Mouse (Mus musculus): Measurements from ENCODE around the gene Ctxn1. TPM values are rescaled to one million over a fixed set of nuclear protein-coding genes. Genes with fewer than 3 reads are reported as not detected.

Gene Ctxn1
- polyA plus RNA-seq, 1 experiment from 2014 or later, result 33.5 TPM

- Histone ChIP-seq H3K4me2 (no peak overlapping the region), H3K9me3 (replicated peaks; ENCODE audit: control insufficient read depth, low read length) (no peaks in the 10 kb centered on the region), H3K36me3 (ENCODE audit: control insufficient read depth, insufficient read depth, low read length) (no peaks in the 10 kb centered on the region), H3K9ac (ENCODE audit: low read depth, low read length) (no peak overlapping the region), H3K4me1 (ENCODE audit: control insufficient read depth, insufficient read depth, low read length) (no peaks in the 10 kb centered on the region), H3K27me3 (ENCODE audit: control insufficient read depth, insufficient read depth, low read length) (peaks cover 31% of the 10 kb centered on the region), H3K27ac (ENCODE audit: low read depth, low read length) (no peak overlapping the region), H3K4me3 (ENCODE audit: low read depth, low read length) (no peak overlapping the region)
- ATAC-seq (replicated peaks; ENCODE audit: insufficient number of reproducible peaks, low FRiP score, low TSS enrichment), result no peak
- WGBS (ENCODE audit: insufficient replicate concordance), result 83% methylated on average over 4 of the region's 4 CpGs
These were observed 31.2 kb downstream of the Ctxn1 start for GRCm38 (mm10) chr8:4227919-4228318.

GRCm38 (mm10) chr8:4226739-4227347 is 32.2 kb downstream of the Ctxn1 start, which contains the start of gene Lrrc8e:
Lrrc8e (plus strand) TSS chr8:4226827.
- Histone ChIP-seq H3K27ac (ENCODE audit: low read depth, low read length) (no peak within 1 kb of the TSS), H3K36me3 (ENCODE audit: control insufficient read depth, insufficient read depth, low read length) (no peaks in the 10 kb centered on the region), H3K9me3 (replicated peaks; ENCODE audit: control insufficient read depth, low read length) (no peaks in the 10 kb centered on the region), H3K4me1 (ENCODE audit: control insufficient read depth, insufficient read depth, low read length) (no peaks in the 10 kb centered on the region), H3K27me3 (ENCODE audit: control insufficient read depth, insufficient read depth, low read length) (peaks cover 31% of the 10 kb centered on the region), H3K4me3 (ENCODE audit: low read depth, low read length) (peak within 1 kb of the TSS; percentile 21), H3K4me2 (peak within 1 kb of the TSS; percentile 59), H3K9ac (ENCODE audit: low read depth, low read length) (no peak within 1 kb of the TSS)
- WGBS (ENCODE audit: insufficient replicate concordance), result 4% methylated on average over 33 of the region's 33 CpGs
- ATAC-seq (replicated peaks; ENCODE audit: insufficient number of reproducible peaks, low FRiP score, low TSS enrichment), result peak; percentile 63

DNA sequence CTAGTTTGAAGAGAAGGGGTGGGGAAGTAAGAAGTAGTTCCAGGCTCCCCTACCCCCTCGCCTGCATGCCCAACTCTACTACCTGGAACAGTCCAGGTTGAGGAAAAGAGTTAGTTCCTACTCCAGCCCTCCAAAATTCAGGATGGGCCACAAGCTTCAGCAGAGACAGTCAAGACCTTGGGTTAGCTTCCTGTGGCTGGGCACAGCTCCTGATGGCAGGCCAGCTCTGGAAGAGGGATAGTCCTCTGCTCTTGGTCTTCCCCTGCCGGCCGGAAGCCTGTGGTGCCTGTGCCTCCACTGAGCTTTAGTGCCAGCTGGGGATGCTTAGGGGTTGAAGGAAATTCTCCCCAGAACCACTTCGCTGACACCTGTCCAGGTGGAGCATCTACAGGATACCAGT is 32.8 kb downstream of the Ctxn1 start:
- no peaks in the 10 kb centered on the region for H3K4me1 ChIP-seq (ENCODE audit: control insufficient read depth, insufficient read depth, low read length)
- H3K27me3 ChIP-seq (ENCODE audit: control insufficient read depth, insufficient read depth, low read length), result peaks cover 31% of the 10 kb centered on the region
- H3K4me3 ChIP-seq (ENCODE audit: low read depth, low read length), result peak overlapping the region; percentile 21; the same call in 1 of the 2 replicates
- H3K9me3 ChIP-seq (replicated peaks; ENCODE audit: control insufficient read depth, low read length), result no peaks in the 10 kb centered on the region
- no peak; the same call in 1 of the 2 replicates for ATAC-seq (replicated peaks; ENCODE audit: insufficient number of reproducible peaks, low FRiP score, low TSS enrichment)
- WGBS (ENCODE audit: insufficient replicate concordance), result 18% methylated on average over 4 of the region's 4 CpGs
- H3K4me2 ChIP-seq, result peak overlapping the region; percentile 59
- H3K9ac ChIP-seq (ENCODE audit: low read depth, low read length), result no peak overlapping the region
- no peaks in the 10 kb centered on the region for H3K36me3 ChIP-seq (ENCODE audit: control insufficient read depth, insufficient read depth, low read length)
- H3K27ac ChIP-seq (ENCODE audit: low read depth, low read length), result no peak overlapping the region

- peaks cover 38% of the 10 kb centered on the region for H3K27me3 ChIP-seq (ENCODE audit: control insufficient read depth, insufficient read depth, low read length)
These were observed 37.0 kb downstream of the Ctxn1 start for GRCm38 (mm10) chr8:4222059-4222458.

GRCm38 (mm10) chr8:4219617-4220016 is 39.5 kb downstream of the Ctxn1 start:
- Histone ChIP-seq H3K4me2 (no peak overlapping the region), H3K9me3 (replicated peaks; ENCODE audit: control insufficient read depth, low read length) (no peaks in the 10 kb centered on the region), H3K36me3 (ENCODE audit: control insufficient read depth, insufficient read depth, low read length) (no peaks in the 10 kb centered on the region), H3K9ac (ENCODE audit: low read depth, low read length) (no peak overlapping the region), H3K27ac (ENCODE audit: low read depth, low read length) (no peak overlapping the region), H3K4me3 (ENCODE audit: low read depth, low read length) (no peak overlapping the region), H3K27me3 (ENCODE audit: control insufficient read depth, insufficient read depth, low read length) (peaks cover 46% of the 10 kb centered on the region), H3K4me1 (ENCODE audit: control insufficient read depth, insufficient read depth, low read length) (peaks cover 5% of the 10 kb centered on the region; the same call in 1 of the 2 replicates)
- WGBS (ENCODE audit: insufficient replicate concordance), result 82% methylated on average over 3 of the region's 3 CpGs
- no peak for ATAC-seq (replicated peaks; ENCODE audit: insufficient number of reproducible peaks, low FRiP score, low TSS enrichment)

More at GRCm38 (mm10) chr8:4222059-4222458, 37.0 kb downstream of the Ctxn1 start:
- H3K36me3 ChIP-seq (ENCODE audit: control insufficient read depth, insufficient read depth, low read length), result no peaks in the 10 kb centered on the region
- no peaks in the 10 kb centered on the region for H3K9me3 ChIP-seq (replicated peaks; ENCODE audit: control insufficient read depth, low read length)
- H3K4me3 ChIP-seq (ENCODE audit: low read depth, low read length), result no peak overlapping the region
- H3K27ac ChIP-seq (ENCODE audit: low read depth, low read length), result no peak overlapping the region
- H3K4me1 ChIP-seq (ENCODE audit: control insufficient read depth, insufficient read depth, low read length), result peaks cover 2% of the 10 kb centered on the region; the same call in 1 of the 2 replicates
- H3K9ac ChIP-seq (ENCODE audit: low read depth, low read length), result no peak overlapping the region
- H3K4me2 ChIP-seq, result no peak overlapping the region
- no peak for ATAC-seq (replicated peaks; ENCODE audit: insufficient number of reproducible peaks, low FRiP score, low TSS enrichment)

DNA sequence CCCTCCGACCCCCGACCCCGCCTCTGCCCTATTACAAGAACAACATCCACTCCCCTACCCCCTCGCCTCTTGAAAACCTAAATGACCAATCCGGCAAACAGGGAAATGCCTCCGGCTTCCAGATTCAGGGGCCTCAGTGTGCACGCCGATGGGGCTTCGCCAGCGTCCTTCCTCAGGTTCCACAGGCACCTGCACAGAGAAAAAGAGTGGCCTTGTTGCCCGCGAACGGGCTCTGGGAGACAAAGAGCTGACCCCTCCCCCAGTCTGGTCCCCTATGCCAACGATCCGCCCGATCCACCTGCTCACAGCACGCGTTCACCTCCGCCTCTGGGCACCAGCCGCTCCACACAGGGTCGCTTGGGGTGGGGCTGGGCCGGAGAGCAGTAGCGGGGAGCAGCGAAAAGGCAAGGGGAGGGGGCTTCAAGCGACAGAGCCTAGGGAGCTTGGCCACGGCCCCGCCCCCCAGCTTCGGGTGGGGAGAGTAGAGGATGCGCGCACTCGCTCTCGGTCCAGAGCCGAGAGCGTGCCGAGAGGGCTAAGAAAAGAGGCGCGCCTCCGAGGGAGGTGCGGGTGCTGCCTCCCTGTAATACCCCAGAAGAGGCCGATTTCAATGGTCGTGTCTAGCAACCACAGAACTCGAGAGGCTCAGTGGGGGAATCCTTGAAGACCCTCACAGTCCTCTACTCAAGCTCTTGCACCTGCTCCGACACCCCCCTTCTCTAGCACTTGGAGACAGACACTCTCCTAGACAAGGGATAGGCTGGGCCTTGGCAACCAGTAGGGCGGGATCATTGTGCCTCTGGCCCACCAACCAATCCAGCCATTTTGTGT is 42.1 kb downstream of the Ctxn1 start, which contains the start of gene Prr36:
Gene Prr36, minus strand, starts transcription at position 669 of the 831 bp plus-strand sequence.
- H3K4me2 ChIP-seq, result peak within 1 kb of the TSS; percentile 94
- 4% methylated on average over 44 of the region's 44 CpGs for WGBS (ENCODE audit: insufficient replicate concordance)
- peak within 1 kb of the TSS; percentile 62 for H3K9ac ChIP-seq (ENCODE audit: low read depth, low read length)
- no peaks in the 10 kb centered on the region for H3K9me3 ChIP-seq (replicated peaks; ENCODE audit: control insufficient read depth, low read length)
- peaks cover 9% of the 10 kb centered on the region; the same call in 1 of the 2 replicates for H3K4me1 ChIP-seq (ENCODE audit: control insufficient read depth, insufficient read depth, low read length)
- no peaks in the 10 kb centered on the region for H3K36me3 ChIP-seq (ENCODE audit: control insufficient read depth, insufficient read depth, low read length)
- H3K27ac ChIP-seq (ENCODE audit: low read depth, low read length), result no peak within 1 kb of the TSS
- ATAC-seq (replicated peaks; ENCODE audit: insufficient number of reproducible peaks, low FRiP score, low TSS enrichment), result no peak
- peak within 1 kb of the TSS; percentile 53 for H3K4me3 ChIP-seq (ENCODE audit: low read depth, low read length)
- H3K27me3 ChIP-seq (ENCODE audit: control insufficient read depth, insufficient read depth, low read length), result peaks cover 65% of the 10 kb centered on the region

- Histone ChIP-seq H3K9ac (ENCODE audit: low read depth, low read length) (0 out of 2 replicates have a peak overlapping the region, but pooled peaks have one; percentile 62), H3K4me2 (peak overlapping the region; percentile 94), H3K9me3 (replicated peaks; ENCODE audit: control insufficient read depth, low read length) (no peaks in the 10 kb centered on the region), H3K4me1 (ENCODE audit: control insufficient read depth, insufficient read depth, low read length) (peaks cover 9% of the 10 kb centered on the region; the same call in 1 of the 2 replicates), H3K4me3 (ENCODE audit: low read depth, low read length) (peak overlapping the region; percentile 53), H3K27me3 (ENCODE audit: control insufficient read depth, insufficient read depth, low read length) (peaks cover 65% of the 10 kb centered on the region), H3K36me3 (ENCODE audit: control insufficient read depth, insufficient read depth, low read length) (no peaks in the 10 kb centered on the region), H3K27ac (ENCODE audit: low read depth, low read length) (no peak overlapping the region)
- ATAC-seq (replicated peaks; ENCODE audit: insufficient number of reproducible peaks, low FRiP score, low TSS enrichment), result no peak
- 6% methylated on average over 18 of the region's 18 CpGs for WGBS (ENCODE audit: insufficient replicate concordance)
These were observed 42.8 kb downstream of the Ctxn1 start for GRCm38 (mm10) chr8:4216296-4216695.

DNA sequence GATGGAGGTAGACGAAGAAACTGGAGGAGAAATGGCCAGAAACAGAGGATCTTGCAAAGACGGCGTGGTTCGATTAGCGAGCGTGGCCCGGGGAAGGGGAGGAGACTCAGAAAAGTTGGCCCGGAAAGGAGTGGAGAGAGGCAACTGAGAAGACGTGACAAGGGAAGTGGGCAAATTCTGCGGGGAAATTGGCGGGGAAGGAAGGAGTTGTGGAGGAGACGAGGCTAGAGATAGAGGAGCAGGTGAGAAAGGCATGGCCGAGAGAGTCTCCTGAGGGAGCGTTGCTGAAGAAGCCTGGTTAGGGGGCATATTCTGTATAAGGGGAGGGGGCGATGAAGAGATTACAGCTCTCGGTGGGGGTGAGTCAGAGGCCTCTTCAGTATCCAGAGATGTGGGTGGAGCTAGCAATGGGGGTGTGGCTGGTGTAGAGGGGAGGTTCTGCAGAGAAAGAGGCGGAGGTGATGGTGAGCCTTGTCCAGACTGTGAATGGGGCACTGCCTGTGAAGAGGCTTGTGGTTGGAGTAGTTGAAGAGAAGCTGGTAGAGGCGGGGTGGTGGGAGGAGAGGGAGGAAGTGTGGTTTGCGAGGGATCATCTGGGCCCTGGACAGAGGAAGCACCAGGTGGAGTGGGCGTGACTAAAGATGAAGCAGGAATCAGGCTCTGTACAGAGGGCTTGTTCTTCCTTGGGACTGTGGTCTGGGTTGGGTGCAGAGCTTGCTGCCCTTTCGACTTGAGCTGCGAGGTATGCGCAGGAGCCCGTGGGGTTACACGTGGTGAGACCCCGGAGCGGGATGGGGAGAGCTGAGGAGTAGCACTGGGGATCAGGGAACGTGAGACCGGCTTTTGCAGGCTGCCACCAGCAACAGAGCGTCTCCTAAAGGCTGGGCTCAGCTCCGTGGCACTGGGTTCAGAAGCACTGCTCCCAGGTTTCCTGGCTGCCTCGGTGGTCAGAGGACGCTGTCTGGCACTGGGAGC is 44.8 kb downstream of the Ctxn1 start:
- 0 out of 2 replicates have a peak overlapping the region, but pooled peaks have one; percentile 28 for H3K9ac ChIP-seq (ENCODE audit: low read depth, low read length)
- peak overlapping the region; percentile 38 for H3K4me3 ChIP-seq (ENCODE audit: low read depth, low read length)
- peaks cover 66% of the 10 kb centered on the region for H3K27me3 ChIP-seq (ENCODE audit: control insufficient read depth, insufficient read depth, low read length)
- H3K36me3 ChIP-seq (ENCODE audit: control insufficient read depth, insufficient read depth, low read length), result no peaks in the 10 kb centered on the region
- peak overlapping the region; percentile 78 for H3K4me2 ChIP-seq
- 5% methylated on average over 33 of the region's 33 CpGs for WGBS (ENCODE audit: insufficient replicate concordance)
- ATAC-seq (replicated peaks; ENCODE audit: insufficient number of reproducible peaks, low FRiP score, low TSS enrichment), result peak; percentile 49; the same call in 1 of the 2 replicates
- no peak overlapping the region for H3K27ac ChIP-seq (ENCODE audit: low read depth, low read length)
- H3K4me1 ChIP-seq (ENCODE audit: control insufficient read depth, insufficient read depth, low read length), result peaks cover 9% of the 10 kb centered on the region; the same call in 1 of the 2 replicates
- H3K9me3 ChIP-seq (replicated peaks; ENCODE audit: control insufficient read depth, low read length), result no peaks in the 10 kb centered on the region

All from heart, embryonic 11.5 days (tissue).